Mouse (Mus musculus) cerebellum, adult 2 months (tissue): ENCODE measurements around the gene Gdpd5. TPM values are rescaled to one million over a fixed set of nuclear protein-coding genes. Genes with fewer than 3 reads are reported as not detected.

Source experiments
- DNase-seq, 2 experiments: peaks; one replicate each; pipeline ENCODE4 v3.0.0; 2021
- H3K27ac ChIP-seq: fragments of 200-500 bp; 2 replicates; pipeline ENCODE4 v1.5.1; 2012; ENCODE audit warnings: low read length, control low read depth, inconsistent platforms; ENCODE audit not compliant: insufficient read depth
- H3K27me3 ChIP-seq: fragments of 200-500 bp; 2 replicates; pipeline ENCODE4 v1.6.1; 2012; ENCODE audit warnings: inconsistent platforms, mild to moderate bottlenecking, low read length, moderate library complexity; ENCODE audit not compliant: control insufficient read depth, insufficient read depth
- H3K4me1 ChIP-seq: fragments of 200-500 bp; 2 replicates; pipeline ENCODE4 v1.6.1; 2011; ENCODE audit warnings: low read length; ENCODE audit not compliant: control insufficient read depth, insufficient read depth
- H3K4me3 ChIP-seq: fragments of 200-500 bp; replicated peaks from 2 replicates; pipeline ENCODE3; 2011; ENCODE audit warnings: mild to moderate bottlenecking, low read depth, low read length, control low read depth; ENCODE audit not compliant: insufficient read depth
- CTCF ChIP-seq: fragments of 200-500 bp; IDR thresholded peaks from 2 replicates; pipeline ENCODE4 v1.5.1; 2011; ENCODE audit warnings: low read depth, mild to moderate bottlenecking, control low read depth, low read length, moderate library complexity, borderline replicate concordance; ENCODE audit not compliant: insufficient read depth
- POLR2A ChIP-seq: fragments of 200-500 bp; IDR thresholded peaks from 2 replicates; pipeline ENCODE4 v1.6.1; 2011; ENCODE audit warnings: low read length, control low read depth, borderline replicate concordance; ENCODE audit not compliant: insufficient read depth
- WGBS: fragments of 180-500 bp; shearing (Covaris S2); methylation state at CpG from one replicate; pipeline ENCODE4 v1.1.7; 2018; 5-methylcytosine and 5-hydroxymethylcytosine counted together
- polyA plus RNA-seq: library from polyadenylated mRNA; depleted of rRNA; stranded (reverse); fragments of >200 nt; gene quantifications from 2 replicates; pipeline ENCODE4 v1.2.3, GENCODE M21; 2012; rRNA removed

The Gdpd5 gene
- polyA plus RNA-seq = 49.4 and 50.0 TPM in 2 replicates

DNA sequence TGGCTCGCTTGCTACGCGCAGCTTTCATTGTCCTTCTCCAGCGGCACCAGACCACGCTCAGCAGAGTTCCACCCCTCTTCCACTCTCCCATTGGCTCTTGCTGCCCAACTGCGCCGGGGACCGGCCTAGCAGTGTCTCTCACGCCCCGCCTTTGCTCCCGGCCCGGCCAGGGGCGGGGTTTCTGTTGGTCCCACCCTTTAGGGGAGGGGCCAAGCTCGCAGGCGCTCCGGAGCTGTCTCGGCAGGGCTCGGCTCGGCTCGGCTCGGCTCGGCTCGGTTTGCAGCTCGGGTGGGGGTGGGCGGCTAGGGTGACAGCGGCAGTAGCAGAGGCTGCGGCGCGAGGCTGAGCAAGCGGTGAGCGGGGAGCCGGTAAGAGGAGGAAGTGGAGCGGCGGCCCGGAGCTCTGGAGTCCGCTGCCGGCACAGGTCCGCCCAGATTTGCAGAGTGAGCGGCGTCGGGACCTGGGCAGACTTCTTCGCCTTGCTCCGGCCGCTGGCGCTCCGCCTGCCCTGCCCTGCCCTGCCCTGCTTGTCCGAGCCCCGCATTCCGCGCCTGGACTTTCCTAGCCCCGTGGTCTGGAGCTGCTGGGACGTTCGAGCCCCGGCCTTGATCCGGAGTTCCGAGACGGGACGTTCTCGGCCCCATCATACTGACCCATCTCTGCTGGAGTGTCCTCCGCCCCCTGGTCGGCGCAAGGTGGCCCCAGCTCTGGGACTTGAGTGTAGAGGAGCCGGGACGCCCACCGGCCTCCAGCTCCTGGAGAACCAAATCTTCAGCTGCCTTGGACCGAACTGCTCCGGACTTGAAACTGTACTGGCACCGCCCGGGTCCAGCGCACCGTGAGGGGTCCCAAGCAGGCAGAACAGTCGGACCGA, at the start of gene Gdpd5:
Gene Gdpd5 (plus strand): TSS at position 201 of the 874 bp plus-strand sequence.
- Histone ChIP-seq H3K27ac (peak within 1 kb of the TSS; percentile 4; the same call in 1 of the 2 replicates), H3K27me3 (no peaks in the 10 kb centered on the region), H3K4me3 (peak within 1 kb of the TSS; percentile 83), H3K4me1 (peaks cover 37% of the 10 kb centered on the region)
- under 1% methylated on average over 73 of the region's 73 CpGs for WGBS
- peak; percentile 99 to 100 for DNase-seq
- TF ChIP-seq POLR2A (peak; percentile 46; the same call in 1 of the 2 replicates), CTCF (no peak)

- 58% methylated on average over 12 of the region's 12 CpGs for WGBS
- DNase-seq = peak; percentile 50 to 65
- Histone ChIP-seq H3K27ac (no peak overlapping the region), H3K4me3 (no peak overlapping the region), H3K27me3 (no peaks in the 10 kb centered on the region), H3K4me1 (no peaks in the 10 kb centered on the region)
- peak; percentile 83 for TF ChIP-seq CTCF
- TF ChIP-seq POLR2A = no peak
Observed at GRCm38 (mm10) chr7:99332774-99333480, 48.3 kb upstream of the Gdpd5 start.

DNA sequence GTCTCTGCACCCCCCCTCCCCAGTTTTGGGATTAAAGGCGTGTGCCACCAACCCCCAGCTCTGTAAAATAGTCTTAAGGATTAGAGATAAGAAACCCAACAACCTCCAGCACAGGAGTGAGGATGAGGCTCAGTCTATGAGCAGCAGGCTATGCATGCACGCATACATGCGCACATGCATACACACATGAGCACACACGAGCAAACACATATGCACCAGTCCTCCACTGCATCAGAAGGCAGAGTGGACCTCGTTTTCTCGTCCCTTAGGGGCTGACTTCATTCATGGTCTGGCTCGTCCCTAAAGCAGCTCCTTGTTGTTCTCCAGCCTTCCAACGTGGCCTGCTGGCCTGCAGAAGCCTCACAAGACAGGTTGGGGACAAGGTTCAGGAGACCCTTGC, 40.5 kb upstream of the Gdpd5 start:
- no peak for TF ChIP-seq POLR2A
- no peak for TF ChIP-seq CTCF
- WGBS = 78% methylated on average over 8 of the region's 8 CpGs
- Histone ChIP-seq H3K27ac (no peak overlapping the region), H3K4me1 (no peaks in the 10 kb centered on the region), H3K27me3 (no peaks in the 10 kb centered on the region), H3K4me3 (no peak overlapping the region)
- DNase-seq = no peak

DNA sequence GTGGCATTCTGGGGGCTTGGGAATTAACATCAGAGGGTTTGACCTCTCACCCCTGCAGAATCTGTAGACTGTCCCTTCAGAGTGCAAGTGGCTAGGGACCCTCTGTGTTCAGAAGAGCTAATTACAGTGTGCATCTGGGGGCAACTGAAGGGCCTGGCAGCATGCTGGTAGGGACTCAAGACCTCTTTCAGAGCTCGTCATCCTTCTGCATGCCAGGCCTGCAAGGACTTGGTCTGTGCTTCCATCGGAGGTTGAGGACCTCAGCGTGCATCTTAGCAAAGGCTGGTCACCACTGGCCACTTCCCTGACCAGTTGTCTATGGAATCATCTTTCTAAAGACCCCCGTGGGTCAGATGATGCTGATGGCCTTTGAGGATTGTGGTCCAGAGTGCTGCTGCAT, 37.6 kb upstream of the Gdpd5 start:
- WGBS = 92% methylated on average over 4 of the region's 4 CpGs
- no peak for TF ChIP-seq CTCF
- TF ChIP-seq POLR2A = no peak
- Histone ChIP-seq H3K27ac (no peak overlapping the region), H3K27me3 (no peaks in the 10 kb centered on the region), H3K4me1 (no peaks in the 10 kb centered on the region), H3K4me3 (no peak overlapping the region)
- DNase-seq = no peak

- Histone ChIP-seq H3K27ac (no peak overlapping the region), H3K27me3 (no peaks in the 10 kb centered on the region), H3K4me1 (peaks cover 11% of the 10 kb centered on the region; the same call in 1 of the 2 replicates), H3K4me3 (no peak overlapping the region)
- 98% methylated on average over 10 of the region's 10 CpGs for WGBS
- TF ChIP-seq POLR2A = no peak
- TF ChIP-seq CTCF = no peak
- DNase-seq = no peak
Observed at GRCm38 (mm10) chr7:99347268-99347667, 33.9 kb upstream of the Gdpd5 start.

DNA sequence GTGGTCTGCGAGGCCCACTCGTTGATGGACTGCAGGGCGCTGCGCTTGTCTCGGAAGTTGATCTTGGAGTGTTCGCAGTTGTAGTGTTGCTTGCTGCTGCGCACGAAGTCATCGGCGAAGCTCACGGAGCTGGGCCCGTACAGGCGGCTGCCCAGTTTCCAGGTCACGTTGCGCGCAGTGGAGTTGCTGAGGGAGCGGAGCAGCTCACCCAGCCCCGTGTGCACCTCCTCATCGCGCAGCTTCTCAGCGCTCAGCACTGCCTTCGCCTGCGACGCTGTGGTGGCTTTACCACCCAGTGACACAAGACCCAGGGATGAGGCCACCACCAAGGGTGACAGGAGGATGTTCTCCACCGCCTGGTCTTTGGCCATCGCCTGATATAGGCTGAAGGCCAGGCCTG, 32.3 kb upstream of the Gdpd5 start:
- Histone ChIP-seq H3K4me1 (peaks cover 11% of the 10 kb centered on the region; the same call in 1 of the 2 replicates), H3K4me3 (no peak overlapping the region), H3K27me3 (no peaks in the 10 kb centered on the region), H3K27ac (no peak overlapping the region)
- WGBS = 89% methylated on average over 26 of the region's 26 CpGs
- TF ChIP-seq CTCF (no peak), POLR2A (no peak)
- no peak for DNase-seq

GRCm38 (mm10) chr7:99349782-99350720, 31.2 kb upstream of the Gdpd5 start:
- H3K27me3 ChIP-seq = no peaks in the 10 kb centered on the region
- TF ChIP-seq CTCF (no peak), POLR2A (no peak)
- DNase-seq = no peak
- 94% methylated on average over 9 of the region's 9 CpGs for WGBS
- no peak overlapping the region for H3K4me3 ChIP-seq
- no peak overlapping the region for H3K27ac ChIP-seq
- peaks cover 11% of the 10 kb centered on the region; the same call in 1 of the 2 replicates for H3K4me1 ChIP-seq
